Mouse (Mus musculus) cortical plate, adult 2 months (tissue): ENCODE results near the gene Gabpb2. TPM values are rescaled to one million over a fixed set of nuclear protein-coding genes. Genes with fewer than 3 reads are reported as not detected.

Source experiments
- H3K27ac ChIP-seq: fragments of 200-500 bp; 2 replicates; pipeline ENCODE4 v1.5.1; 2012; ENCODE audit warnings: low read length, control low read depth, inconsistent platforms; ENCODE audit not compliant: insufficient read depth
- H3K4me1 ChIP-seq: fragments of 200-500 bp; 2 replicates; pipeline ENCODE4 v1.6.1; 2011; ENCODE audit warnings: low read length; ENCODE audit not compliant: control insufficient read depth, insufficient read depth
- H3K4me3 ChIP-seq: fragments of 200-500 bp; 2 replicates; pipeline ENCODE4 v1.5.1; 2011; ENCODE audit warnings: mild to moderate bottlenecking, low read length, control low read depth; ENCODE audit not compliant: insufficient read depth
- CTCF ChIP-seq: fragments of 200-500 bp; IDR thresholded peaks from 2 replicates; pipeline ENCODE4 v1.5.1; 2011; ENCODE audit warnings: mild to moderate bottlenecking, control low read depth, low read length; ENCODE audit not compliant: insufficient read depth; ENCODE audit errors: extremely low read depth
- POLR2A ChIP-seq: fragments of 200-500 bp; IDR thresholded peaks from 2 replicates; pipeline ENCODE4 v1.6.1; 2011; ENCODE audit warnings: mild to moderate bottlenecking, low read length, control low read depth; ENCODE audit not compliant: insufficient read depth; ENCODE audit errors: extremely low read depth
- polyA plus RNA-seq: library from polyadenylated mRNA; depleted of rRNA; stranded (reverse); fragments of >200 nt; gene quantifications from 2 replicates; pipeline ENCODE4 v1.2.3, GENCODE M21; 2012

Gabpb2 gene
- polyA plus RNA-seq, 1 experiment, result 12.1 TPM

DNA sequence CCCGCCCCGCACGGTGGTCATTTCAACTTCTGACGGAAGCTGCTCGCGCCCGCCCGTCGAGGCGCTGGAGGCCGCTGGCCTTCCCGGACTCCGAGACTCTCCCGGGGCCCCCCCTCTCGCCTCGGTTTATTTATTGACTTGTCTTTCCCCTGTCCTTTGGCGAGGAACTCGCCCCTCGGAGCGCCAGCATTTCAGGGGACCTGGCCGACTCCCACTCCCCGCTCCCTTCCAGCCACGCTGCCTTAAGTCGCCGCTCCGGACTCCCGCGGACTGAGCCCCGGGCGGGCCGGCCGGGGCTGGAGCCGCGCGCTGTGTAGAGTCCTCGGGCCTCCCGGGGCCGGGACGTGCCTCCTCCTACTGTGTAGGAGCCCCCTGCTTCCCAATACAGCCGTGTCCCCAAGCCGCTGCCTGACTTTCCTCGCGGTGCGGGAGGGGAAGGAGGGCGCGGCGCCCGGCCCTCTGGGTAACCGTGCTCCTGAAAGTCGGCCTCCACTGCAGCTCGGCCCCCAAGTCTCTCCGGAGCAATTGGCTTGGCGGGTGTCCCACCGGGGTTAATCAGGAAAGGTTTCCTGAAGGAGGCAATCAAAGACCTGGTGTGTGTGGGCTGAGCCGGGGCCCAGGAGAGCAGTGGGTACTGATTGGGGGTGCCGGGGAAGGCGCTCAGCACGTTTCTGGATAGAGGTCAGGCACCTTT is 44.3 kb downstream of the Gabpb2 start:
- no peak overlapping the region for H3K27ac ChIP-seq
- no peak overlapping the region for H3K4me3 ChIP-seq
- H3K4me1 ChIP-seq, result no peaks in the 10 kb centered on the region
- TF ChIP-seq POLR2A, result no peak
- TF ChIP-seq CTCF, result no peak

DNA sequence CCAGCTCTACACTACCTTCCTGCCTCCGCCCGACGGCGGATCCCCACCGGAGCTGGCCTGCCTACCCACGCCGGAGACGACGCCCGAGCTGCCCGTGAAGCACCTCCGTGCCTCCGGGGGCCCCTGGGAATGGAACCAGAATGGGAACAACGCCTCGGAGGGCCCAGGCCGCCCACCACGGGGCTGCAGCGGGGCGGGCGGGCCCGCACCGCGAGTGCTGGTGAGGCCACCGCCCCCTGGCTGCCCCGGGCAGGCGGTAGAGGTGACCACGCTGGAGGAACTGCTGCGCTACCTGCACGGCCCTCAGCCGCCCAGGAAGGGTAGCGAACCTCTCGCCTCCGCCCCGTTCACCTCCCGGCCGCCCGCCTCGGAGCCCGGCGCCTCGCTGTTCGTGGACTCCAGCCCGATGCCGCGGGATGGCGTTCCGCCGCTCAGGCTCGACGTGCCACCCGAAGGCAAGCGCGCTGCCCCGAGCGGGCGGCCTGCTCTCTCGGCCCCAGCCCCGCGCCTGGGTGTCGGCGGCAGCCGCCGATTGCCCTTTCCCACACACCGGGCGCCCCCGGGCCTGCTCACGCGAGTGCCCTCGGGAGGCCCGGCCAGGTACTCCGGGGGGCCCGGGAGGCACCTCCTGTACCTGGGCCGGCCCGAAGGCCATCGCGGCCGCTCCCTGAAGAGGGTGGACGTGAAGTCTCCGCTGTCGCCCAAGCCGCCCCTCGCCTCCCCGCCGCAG is 45.0 kb downstream of the Gabpb2 start:
- H3K4me3 ChIP-seq, result no peak overlapping the region

DNA sequence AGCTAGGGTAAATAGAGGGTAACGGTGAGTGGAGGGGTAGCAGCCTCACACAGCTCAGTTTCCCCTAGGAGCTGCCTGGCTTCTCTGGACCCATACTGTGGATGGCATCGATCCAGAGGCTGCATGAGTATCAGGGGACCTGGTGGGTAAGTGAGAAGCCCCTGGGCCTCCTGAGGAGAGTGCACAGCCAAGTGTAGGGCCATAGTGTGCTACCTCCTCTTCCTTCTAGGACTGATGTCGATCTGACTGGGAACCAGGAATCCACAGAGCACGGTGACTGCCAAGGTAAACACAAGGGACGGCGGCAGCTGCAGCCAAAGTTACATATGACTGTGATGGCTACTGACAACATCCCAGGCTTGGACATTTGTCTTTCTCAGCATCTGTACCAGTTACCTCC is 46.6 kb downstream of the Gabpb2 start:
- no peak overlapping the region for H3K4me3 ChIP-seq
- H3K4me1 ChIP-seq, result no peaks in the 10 kb centered on the region
- no peak overlapping the region for H3K27ac ChIP-seq
- TF ChIP-seq POLR2A (no peak), CTCF (no peak)

More for the DNA sequence above, 45.0 kb downstream of the Gabpb2 start:
- H3K4me1 ChIP-seq, result no peaks in the 10 kb centered on the region
- H3K27ac ChIP-seq, result no peak overlapping the region
- TF ChIP-seq POLR2A (no peak), CTCF (no peak)

DNA sequence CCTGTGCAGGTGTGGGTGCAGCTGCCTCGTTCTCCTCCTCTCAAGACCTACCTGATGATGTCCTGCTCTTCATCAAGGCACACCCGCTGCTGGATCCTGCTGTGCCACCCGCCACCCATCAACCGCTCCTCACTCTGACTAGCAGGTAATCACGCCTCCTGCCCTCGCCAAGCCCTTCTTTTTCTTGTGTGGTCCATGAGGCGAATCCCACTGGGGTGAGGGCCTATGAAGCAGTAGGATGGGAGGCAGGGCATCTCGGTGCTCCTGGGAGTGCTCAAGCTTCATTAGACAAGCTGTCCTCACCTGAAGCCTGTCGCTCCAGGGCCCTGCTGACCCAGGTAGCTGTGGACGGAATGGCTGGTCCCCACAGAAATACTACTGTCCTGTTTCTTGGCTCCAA is 47.7 kb downstream of the Gabpb2 start:
- Histone ChIP-seq H3K27ac (no peak overlapping the region), H3K4me1 (no peaks in the 10 kb centered on the region), H3K4me3 (no peak overlapping the region)
- TF ChIP-seq POLR2A, result no peak

DNA sequence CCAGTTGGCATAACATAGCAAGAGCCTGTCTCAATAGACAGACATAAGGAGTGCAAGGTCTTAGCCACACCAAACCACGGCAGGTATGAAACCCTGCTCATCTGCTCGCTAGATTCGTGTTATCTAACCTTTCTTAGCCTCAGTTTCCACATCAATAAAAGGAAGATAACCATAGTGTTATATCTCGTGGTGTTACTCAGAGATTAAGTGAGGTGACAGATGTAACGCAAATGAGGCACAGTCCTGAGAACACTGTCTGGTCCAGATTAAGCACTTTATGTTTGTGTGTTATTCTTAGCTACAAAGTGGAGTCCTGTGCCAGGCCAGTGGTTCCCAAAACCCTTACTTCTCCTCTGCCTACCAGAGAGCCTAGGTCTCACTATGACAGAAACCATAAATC is 52.9 kb downstream of the Gabpb2 start:
- Histone ChIP-seq H3K4me1 (peaks cover 3% of the 10 kb centered on the region; the same call in 1 of the 2 replicates), H3K4me3 (no peak overlapping the region), H3K27ac (no peak overlapping the region)
- no peak for TF ChIP-seq CTCF
- TF ChIP-seq POLR2A, result no peak

DNA sequence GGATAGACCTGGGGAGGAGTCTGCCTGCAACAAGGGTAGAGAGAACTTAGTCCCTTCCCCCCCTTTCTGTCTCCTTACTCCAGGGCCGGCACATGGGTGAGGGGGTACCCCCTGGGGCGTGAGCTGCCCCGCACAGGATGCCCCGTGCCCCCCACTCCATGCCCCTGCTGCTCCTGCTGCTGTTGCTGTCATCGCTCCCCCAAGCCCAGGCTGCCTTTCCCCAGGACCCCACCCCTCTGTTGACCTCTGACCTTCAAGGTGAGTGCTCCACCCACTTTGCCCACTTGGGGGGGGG is 53.5 kb downstream of the Gabpb2 start:
- H3K4me1 ChIP-seq, result peaks cover 3% of the 10 kb centered on the region; the same call in 1 of the 2 replicates
- no peak for TF ChIP-seq CTCF
- no peak for TF ChIP-seq POLR2A
- no peak overlapping the region for H3K4me3 ChIP-seq
- no peak overlapping the region for H3K27ac ChIP-seq

DNA sequence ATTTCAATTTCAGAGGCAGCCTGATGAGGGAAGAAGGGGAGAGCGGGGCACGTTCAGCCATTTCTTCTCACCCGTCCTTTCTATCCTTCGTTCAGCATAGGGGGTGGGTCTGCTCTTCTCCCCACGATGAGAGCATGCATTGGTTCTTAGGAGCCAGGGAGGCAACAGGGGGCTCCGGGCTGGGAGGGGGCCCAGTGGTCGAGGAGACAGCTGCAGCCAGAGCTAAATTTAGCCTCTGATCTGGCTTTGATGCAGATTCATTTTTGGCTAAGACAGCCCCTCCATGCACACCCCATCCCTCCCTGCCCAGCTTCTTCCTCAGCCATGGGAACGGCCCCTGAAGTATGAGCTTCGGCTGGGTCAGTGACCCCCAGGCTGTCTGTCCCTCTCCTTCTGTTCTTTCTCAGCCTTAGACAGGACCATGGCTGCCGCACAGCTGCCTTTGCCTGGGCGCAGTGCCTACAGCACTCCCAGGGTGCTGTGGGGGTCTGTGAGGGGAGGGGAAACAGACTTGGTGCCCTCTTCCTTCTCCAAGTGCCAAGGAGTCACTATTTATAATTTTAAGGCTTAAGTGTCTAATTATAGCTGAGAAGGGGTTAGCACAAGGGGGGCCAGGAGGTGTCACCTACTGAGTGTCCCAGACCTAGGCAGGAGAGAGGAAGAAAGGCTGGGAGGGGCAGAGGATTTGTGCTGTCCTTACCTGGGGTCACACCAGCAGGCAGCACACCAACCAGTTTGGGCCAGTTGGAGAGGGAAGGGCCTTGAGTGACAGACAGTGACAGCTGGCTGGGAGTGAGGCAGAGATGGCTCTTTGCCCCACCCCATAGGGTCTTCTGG is 54.1 kb downstream of the Gabpb2 start:
- peaks cover 3% of the 10 kb centered on the region; the same call in 1 of the 2 replicates for H3K4me1 ChIP-seq
- H3K4me3 ChIP-seq, result no peak overlapping the region
- no peak overlapping the region for H3K27ac ChIP-seq
- TF ChIP-seq POLR2A (no peak), CTCF (no peak)

DNA sequence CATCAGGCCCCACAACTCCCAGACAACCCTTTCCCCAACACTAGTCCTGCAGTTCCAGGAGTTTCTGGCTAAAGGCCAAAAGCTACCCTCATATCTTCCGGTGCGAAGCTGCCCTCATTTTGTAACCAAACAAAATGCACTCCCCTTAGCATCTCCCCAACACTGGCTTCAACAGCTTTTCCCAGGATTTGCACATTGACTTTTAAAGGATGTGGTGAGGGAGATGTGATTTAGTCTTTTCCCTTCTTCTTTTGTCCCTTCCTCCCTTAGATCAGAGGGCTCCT is 55.4 kb downstream of the Gabpb2 start:
- Histone ChIP-seq H3K27ac (no peak overlapping the region), H3K4me1 (peaks cover 3% of the 10 kb centered on the region; the same call in 1 of the 2 replicates), H3K4me3 (peak overlapping the region; percentile 99; the same call in 1 of the 2 replicates)
- no peak for TF ChIP-seq POLR2A
- TF ChIP-seq CTCF, result no peak

DNA sequence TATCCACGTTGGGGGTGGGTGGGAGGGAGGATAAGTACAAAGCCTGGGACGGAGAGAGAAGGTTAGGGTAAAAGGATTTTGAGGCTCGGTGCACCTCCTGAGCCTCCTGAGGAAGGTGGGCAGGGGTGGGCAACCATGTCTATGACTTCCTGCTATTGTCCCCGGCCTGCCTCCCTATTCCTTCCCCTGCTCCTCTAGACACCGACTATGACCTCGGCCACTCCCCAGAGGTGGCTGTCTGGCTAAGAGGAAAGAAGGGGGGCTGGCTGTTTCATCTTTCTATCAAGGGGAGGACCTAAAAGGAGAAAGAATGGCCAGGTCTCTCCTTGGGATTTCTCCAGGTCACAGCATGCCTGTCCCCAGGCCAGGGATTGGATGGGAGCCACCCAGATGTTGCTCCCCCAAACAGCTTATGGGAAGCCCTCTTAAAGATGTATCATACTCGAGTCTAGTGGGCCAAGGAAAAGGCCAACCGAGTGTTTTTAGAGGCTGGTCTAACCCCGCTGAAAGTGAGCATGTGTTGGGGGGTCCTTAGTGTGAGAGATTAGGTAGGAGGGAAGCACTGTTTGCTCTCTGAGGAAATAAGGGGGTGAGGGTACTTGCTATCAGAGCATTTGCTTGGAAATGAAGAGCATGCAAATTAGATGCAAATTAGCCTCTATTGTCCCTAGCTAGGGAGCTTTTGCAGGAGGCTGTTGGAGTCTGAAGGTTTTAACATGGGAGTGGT is 55.9 kb downstream of the Gabpb2 start:
- Histone ChIP-seq H3K4me3 (peak overlapping the region; percentile 99), H3K4me1 (peaks cover 3% of the 10 kb centered on the region; the same call in 1 of the 2 replicates), H3K27ac (no peak overlapping the region)
- TF ChIP-seq CTCF (no peak), POLR2A (no peak)
